Mouse (Mus musculus) urinary bladder, postnatal 25 days (tissue): ENCODE results near the gene Taf5l.
"Not testable (repeated sequence)": the region's sequence is repeated elsewhere in the genome, so short reads cannot be mapped to it uniquely, and the experiment has no call there.

ENCODE experiments used
- DNase-seq: peaks from one replicate; pipeline ENCODE4 v3.0.0; 2022; ENCODE audit warnings: low spot score

The Taf5l gene

DNA sequence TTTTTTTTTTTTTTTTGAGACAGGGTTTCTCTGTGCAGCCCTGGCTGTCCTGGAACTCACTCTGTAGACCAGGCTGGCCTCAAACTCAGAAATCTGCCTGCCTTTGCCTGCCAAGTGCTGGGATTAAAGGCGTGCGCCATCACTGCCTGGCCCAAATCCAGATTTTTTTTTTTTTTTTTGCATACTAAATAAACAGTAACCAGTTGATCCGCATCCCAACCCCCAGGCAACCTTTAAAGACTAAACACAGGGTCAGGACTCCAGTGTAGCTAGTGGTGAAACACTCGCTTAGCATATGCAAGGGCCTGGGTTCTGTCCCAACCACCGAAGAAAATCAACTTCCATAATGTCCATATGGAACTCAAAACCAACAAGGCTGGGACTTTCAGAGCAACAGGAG is 60.6 kb downstream of the Taf5l start:
- DNase-seq, result not testable (repeated sequence)

DNA sequence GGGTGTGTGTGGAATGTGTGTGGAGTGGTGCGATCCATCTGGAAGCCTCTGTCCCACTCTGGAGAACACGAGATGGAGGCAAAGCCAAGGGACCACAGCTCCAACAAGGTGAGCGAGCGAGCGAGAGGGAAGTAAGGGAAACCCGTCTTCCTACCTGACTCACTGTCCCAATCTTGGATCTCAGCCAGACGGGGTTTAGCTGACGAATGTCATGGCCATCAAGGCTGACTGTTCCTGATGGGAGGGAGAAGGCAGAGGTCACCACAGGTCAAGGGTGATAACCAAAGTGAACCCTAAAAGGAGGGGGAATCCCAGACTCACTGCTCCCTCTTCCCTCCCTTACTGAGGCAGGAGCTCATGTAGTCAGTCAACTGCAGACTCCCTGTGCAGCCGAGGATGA is 61.1 kb downstream of the Taf5l start:
- no peak for DNase-seq

DNA sequence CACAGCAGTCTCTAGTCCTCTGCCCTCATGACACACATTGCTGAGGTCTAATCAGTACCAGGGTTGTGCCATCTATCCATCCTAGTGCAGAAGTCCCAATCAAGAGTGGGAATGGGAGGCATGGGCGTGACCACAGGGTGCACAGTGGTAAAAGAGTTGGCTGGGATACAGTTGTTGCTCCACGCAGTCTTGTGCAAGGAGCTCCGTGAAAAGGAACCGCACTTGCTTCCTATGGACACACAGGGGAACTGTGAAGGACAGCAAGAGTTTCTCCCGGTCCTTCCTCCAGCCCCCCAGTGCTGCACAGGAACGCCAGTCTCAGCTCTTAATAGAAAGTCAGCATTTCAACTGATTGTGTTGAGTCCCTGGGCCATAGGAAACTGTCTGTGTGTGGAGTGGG is 61.7 kb downstream of the Taf5l start:
- no peak for DNase-seq

DNA sequence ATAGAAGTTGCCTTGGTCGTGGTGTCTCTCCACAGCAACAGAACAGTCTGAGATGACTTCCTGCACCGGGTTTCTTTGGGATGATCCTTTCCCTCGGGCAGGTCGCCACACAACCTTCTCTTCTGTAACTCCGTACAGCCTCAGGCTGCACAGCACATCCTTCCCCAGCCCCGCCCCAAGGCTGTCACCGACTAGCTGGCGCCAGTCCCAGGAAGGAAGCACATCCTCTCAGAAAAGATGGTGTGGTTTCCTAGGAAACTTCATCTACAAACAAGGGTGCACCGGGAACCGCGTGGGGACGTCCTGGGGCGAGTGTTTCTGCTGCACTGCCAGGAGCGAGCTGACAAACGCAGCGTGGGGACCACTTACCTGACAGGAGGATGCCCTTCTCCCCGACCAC is 63.1 kb downstream of the Taf5l start:
- DNase-seq, result no peak

DNA sequence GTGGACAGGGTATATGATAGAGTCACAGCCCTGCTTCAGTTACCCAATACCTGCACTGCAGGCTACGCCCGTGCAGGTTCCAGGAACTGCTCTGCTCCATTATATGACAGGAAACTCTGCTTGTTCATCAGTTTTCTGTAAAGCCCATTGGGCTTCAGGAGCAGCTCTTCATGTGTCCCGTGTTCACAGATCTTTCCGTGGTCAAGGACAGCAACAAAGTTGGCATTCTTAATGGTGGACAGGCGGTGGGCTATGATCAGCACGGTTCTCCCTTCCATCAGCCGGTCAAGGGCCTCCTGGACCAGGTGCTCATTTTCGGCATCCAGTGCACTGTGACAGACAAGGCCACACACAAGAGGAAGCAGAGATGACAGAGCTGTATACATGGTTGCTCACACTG is 67.0 kb downstream of the Taf5l start:
- DNase-seq, result no peak

DNA sequence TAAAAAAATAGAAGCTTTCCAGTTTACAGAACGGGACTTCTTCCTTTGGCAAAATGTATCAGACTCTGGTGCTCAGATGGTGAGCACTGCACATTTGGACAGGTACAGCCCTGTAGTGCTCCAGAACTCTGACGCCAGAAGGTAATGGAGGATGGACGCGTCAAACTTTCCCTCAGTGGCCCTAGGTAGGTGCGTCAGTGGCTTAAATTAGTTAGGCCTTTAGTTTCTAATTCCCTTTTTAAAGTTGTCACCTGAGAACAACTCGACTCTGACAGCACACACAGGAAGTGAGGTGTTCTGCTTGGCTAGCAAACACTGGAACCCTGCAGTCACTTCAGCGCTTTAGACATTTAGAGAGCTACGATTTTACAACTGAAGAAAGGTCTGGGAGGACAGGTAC is 67.5 kb downstream of the Taf5l start:
- DNase-seq, result no peak

DNA sequence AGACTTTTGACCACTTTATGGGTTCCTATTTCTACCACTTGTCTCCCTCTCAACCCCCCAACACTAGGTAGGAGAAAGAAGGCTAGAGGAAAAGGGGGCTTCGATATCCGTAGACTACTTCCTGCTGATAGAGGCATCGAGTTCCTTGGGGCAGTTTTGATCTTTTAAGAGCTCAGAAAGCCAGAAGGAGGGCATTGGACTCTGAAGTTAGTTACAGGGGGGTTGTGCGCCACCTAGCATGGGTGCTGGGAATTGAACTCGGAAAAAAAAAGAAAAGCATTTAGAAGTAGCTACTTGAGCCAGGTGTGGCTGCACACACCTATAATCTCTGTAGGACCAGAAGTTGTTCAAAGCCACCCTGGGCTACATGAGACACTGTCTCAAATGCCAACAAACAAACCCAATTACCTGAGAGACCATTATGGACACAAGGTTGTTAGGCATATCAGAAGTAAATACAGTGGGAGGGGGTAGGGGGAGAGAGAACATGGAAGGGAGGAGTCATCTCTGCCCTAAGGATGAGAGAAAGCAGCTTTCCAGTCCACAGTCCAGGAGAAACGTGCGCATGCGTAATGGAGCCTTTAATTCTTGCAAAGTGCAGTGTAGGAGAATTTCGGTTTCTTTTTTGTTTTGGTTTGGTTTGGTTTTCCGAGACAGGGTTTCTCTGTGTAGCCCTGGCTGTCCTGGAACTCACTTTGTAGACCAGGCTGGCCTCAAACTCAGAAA is 71.0 kb downstream of the Taf5l start:
- DNase-seq, result peak; percentile 51

DNA sequence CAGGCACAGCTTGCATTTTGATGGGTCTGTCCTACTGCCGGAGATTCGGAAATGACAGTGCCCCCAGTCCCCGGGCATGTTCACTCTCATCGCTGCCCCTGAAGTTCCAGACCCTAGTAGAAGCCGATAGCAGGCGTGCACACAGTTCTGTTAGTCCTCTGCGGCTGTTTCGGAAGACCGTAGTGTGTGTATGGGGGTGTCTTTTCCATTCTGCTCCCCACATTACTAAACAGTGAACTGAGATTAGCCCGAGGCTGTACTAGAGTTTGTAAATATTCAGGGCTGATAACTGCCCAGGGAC is 71.6 kb downstream of the Taf5l start:
- no peak for DNase-seq

DNA sequence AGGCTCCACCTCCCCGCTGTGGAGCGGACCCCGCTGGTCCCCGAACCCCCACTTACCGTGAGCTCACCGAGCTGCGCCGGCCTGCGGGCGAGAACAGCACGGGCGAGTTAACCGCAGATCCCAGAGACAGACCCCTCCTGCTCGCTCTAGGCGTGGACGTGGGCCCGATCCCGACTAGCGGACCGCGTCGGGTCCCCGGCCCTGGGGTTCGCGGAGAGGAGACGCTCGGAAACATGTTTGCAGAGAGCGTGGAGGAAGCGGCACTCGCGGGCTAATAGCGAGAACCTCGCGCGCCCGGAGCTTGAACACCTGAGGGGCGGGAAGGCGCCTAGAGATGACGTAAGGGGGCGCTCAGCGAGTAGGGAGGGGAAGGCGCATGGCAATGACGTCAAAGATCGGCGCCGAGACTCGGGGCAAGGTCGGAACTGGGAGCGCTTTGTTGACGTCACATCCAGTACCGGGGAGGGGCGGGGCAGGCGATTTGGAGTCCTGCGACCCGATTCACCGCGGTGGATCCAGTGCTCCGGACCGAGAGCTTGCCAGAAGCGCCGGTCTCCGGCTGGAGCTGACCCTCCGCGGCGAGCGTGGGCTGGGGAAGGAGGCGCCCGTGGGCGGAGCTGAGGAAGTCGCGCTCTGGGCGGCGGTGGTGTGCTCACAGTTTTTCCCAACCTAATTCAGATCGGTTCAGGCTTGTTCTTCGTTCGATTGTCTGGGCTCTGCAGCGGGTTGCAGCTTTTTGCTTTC is 72.1 kb downstream of the Taf5l start, which contains the start of gene Nup133:
Gene Nup133 (minus strand): TSS at position 324 of the 744 bp plus-strand sequence.
- DNase-seq, result peak; percentile 99
